Mouse (Mus musculus) MEL (cell line): Measurements from ENCODE around the gene Pccb. TPM values are rescaled to one million over a fixed set of nuclear protein-coding genes. Genes with fewer than 3 reads are reported as not detected.

Source experiments
- DNase-seq: peaks from one replicate; pipeline ENCODE4 v3.0.0; 2011; ENCODE audit warnings: low read depth, low spot score
- H3K27ac ChIP-seq: 2 replicates; pipeline ENCODE4 v1.5.1; 2012; ENCODE audit warnings: low read depth, mild to moderate bottlenecking, control low read depth, low read length, moderate library complexity; ENCODE audit not compliant: control insufficient read depth
- H3K27me3 ChIP-seq, 2 experiments: fragments of 150-350 bp in 1 of 2; sonication (generic) in 1 of 2; 2 replicates each; pipeline ENCODE4 v1.6.1; 2012; ENCODE audit warnings: low read length in 2 of 2, mild to moderate bottlenecking in 2 of 2, improper control_type of control experiment in 1 of 2, moderate library complexity in 1 of 2; ENCODE audit not compliant: insufficient read depth in 2 of 2, control insufficient read depth in 1 of 2
- H3K36me3 ChIP-seq, 2 experiments: 2 replicates each; pipeline ENCODE4 v1.6.1; 2012 to 2014; ENCODE audit warnings: low read length in 2 of 2, improper control_type of control experiment in 1 of 2, inconsistent platforms in 1 of 2, mild to moderate bottlenecking in 1 of 2; ENCODE audit not compliant: insufficient read depth in 2 of 2, control insufficient read depth in 1 of 2
- H3K4me1 ChIP-seq, 2 experiments: fragments of 150-350 bp in 1 of 2; sonication (generic) in 1 of 2; 2 replicates each; pipeline ENCODE4 v1.6.1; 2012; ENCODE audit warnings: low read length in 2 of 2, improper control_type of control experiment in 1 of 2, mild to moderate bottlenecking in 1 of 2; ENCODE audit not compliant: insufficient read depth in 2 of 2, control insufficient read depth in 1 of 2
- H3K4me3 ChIP-seq, 2 experiments: fragments of 150-350 bp in 1 of 2; sonication (generic) in 1 of 2; 2 replicates each; pipeline ENCODE4 v1.5.1; 2012; ENCODE audit warnings: low read depth in 2 of 2, low read length in 2 of 2, mild to moderate bottlenecking in 2 of 2, moderate library complexity in 2 of 2, control low read depth in 1 of 2, improper control_type of control experiment in 1 of 2; ENCODE audit not compliant: control insufficient read depth in 1 of 2, insufficient read depth in 1 of 2
- H3K79me2 ChIP-seq: 2 replicates; pipeline ENCODE4 v1.6.1; 2012; ENCODE audit warnings: mild to moderate bottlenecking, low read length, moderate library complexity; ENCODE audit not compliant: control insufficient read depth, poor library complexity, insufficient read depth
- H3K9ac ChIP-seq: 2 replicates; pipeline ENCODE4 v1.6.1; 2012; ENCODE audit warnings: low read depth, mild to moderate bottlenecking, control low read depth, low read length, moderate library complexity; ENCODE audit not compliant: control insufficient read depth, poor library complexity, severe bottlenecking
- H3K9me3 ChIP-seq: fragments of 150-350 bp; sonication (generic); replicated peaks from 2 replicates; pipeline ENCODE4 v1.6.1; 2012; ENCODE audit warnings: mild to moderate bottlenecking, low read length, improper control_type of control experiment, moderate library complexity; ENCODE audit not compliant: insufficient read depth
- EP300 ChIP-seq, 2 experiments: IDR thresholded peaks; 2 replicates each; pipeline ENCODE4 v1.6.1; 2011; ENCODE audit warnings: improper control_type of control experiment in 2 of 2, low read length in 2 of 2, low read depth in 1 of 2, mild to moderate bottlenecking in 1 of 2
- ETS1 ChIP-seq: IDR thresholded peaks from 2 replicates; pipeline ENCODE4 v1.6.1; 2012; ENCODE audit warnings: low read depth, mild to moderate bottlenecking, inconsistent platforms, low read length, improper control_type of control experiment, moderate library complexity
- GABPA ChIP-seq: IDR thresholded peaks from 2 replicates; pipeline ENCODE4 v1.6.1; 2012; ENCODE audit warnings: low read depth, mild to moderate bottlenecking, inconsistent platforms, low read length, improper control_type of control experiment, moderate library complexity
- MAZ ChIP-seq: IDR thresholded peaks from 2 replicates; pipeline ENCODE4 v1.6.1; 2012; ENCODE audit warnings: low read depth, mild to moderate bottlenecking, inconsistent platforms, low read length, improper control_type of control experiment
- MYC ChIP-seq: IDR thresholded peaks from 2 replicates; pipeline ENCODE4 v1.6.1; 2011; ENCODE audit warnings: low read depth, mild to moderate bottlenecking, low read length, improper control_type of control experiment, moderate library complexity
- POLR2AphosphoS2 ChIP-seq: IDR thresholded peaks from 2 replicates; pipeline ENCODE4 v1.6.1; 2011; ENCODE audit warnings: low read length, improper control_type of control experiment
- POLR2AphosphoS5 ChIP-seq: IDR thresholded peaks from 2 replicates; pipeline ENCODE4 v1.6.1; 2012; ENCODE audit warnings: low read depth, borderline replicate concordance, mild to moderate bottlenecking, inconsistent platforms, low read length, moderate library complexity, mixed read lengths
- RAD21 ChIP-seq: IDR thresholded peaks from 2 replicates; pipeline ENCODE4 v1.6.1; 2011; ENCODE audit warnings: mild to moderate bottlenecking, low read depth, low read length, improper control_type of control experiment
- SMC3 ChIP-seq: IDR thresholded peaks from 2 replicates; pipeline ENCODE4 v1.6.1; 2011; ENCODE audit warnings: low read depth, low read length, improper control_type of control experiment
- TBP ChIP-seq: IDR thresholded peaks from 2 replicates; pipeline ENCODE4 v1.8.0; 2011; ENCODE audit warnings: low read depth, low read length, improper control_type of control experiment
- TCF12 ChIP-seq: IDR thresholded peaks from 2 replicates; pipeline ENCODE4 v1.6.1; 2014; ENCODE audit warnings: low read depth, mild to moderate bottlenecking, inconsistent platforms, low read length, improper control_type of control experiment, moderate library complexity
- UBTF ChIP-seq: IDR thresholded peaks from 2 replicates; pipeline ENCODE4 v1.6.1; 2012; ENCODE audit warnings: low read depth, mild to moderate bottlenecking, inconsistent platforms, low read length, improper control_type of control experiment, moderate library complexity, borderline replicate concordance; ENCODE audit not compliant: insufficient read depth
- polyA plus RNA-seq, 2 experiments: library from polyadenylated mRNA; stranded (reverse) in 1 of 2; unstranded in 1 of 2; fragments of >175 nt in 1 of 2; fragments of >200 nt in 1 of 2; gene quantifications; 2 replicates each; pipeline versions ENCODE4 v1.2.1 to v1.2.4; 2012; ENCODE audit warnings: low replicate concordance in 2 of 2, low read depth in 1 of 2; ENCODE audit not compliant: insufficient read length in 2 of 2, insufficient read depth in 1 of 2, missing spikeins in 1 of 2
- total RNA-seq: library from RNA; depleted of rRNA; stranded (reverse); fragments of 300-350 nt; gene quantifications from 2 replicates; pipeline ENCODE4 v1.2.3, GENCODE M21; 2012; rRNA removed

The Pccb gene
- total and polyA plus RNA-seq, 3 experiments: 13.2 to 21.1 TPM; not detected in 1

DNA sequence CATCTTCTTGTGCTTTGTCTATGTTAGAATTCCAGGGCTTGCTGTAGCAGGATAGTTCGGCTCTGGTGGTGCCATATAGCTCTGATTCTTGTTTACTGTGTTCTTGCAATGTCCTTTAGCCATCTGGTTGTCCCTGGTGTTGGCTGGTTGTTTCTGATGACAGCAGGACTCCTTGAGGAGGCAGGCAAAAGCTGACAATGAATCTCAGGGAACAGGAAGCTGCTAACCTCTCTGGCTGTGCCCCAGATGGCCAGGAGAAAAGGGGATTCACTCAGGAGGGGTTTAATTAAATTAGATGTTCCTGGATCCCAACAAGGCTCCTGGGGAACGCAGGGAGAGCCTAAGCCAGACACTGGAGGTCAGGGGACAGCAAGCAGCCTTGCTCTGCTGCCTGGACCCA is 92.7 kb downstream of the Pccb start:
- DNase-seq: no peak
- H3K79me2 ChIP-seq: no peaks in the 10 kb centered on the region
- H3K27me3 ChIP-seq: no peaks in the 10 kb centered on the region
- no peaks in the 10 kb centered on the region for H3K9me3 ChIP-seq
- H3K4me3 ChIP-seq: no peak overlapping the region
- no peak overlapping the region for H3K9ac ChIP-seq
- peaks cover 2 to 4% of the 10 kb centered on the region in 2 experiments for H3K36me3 ChIP-seq
- no peaks in the 10 kb centered on the region for H3K4me1 ChIP-seq
- TF ChIP-seq POLR2AphosphoS5 (no peak), SMC3 (no peak), TCF12 (no peak), UBTF (no peak), MYC (no peak), GABPA (no peak), RAD21 (no peak), TBP (no peak), ETS1 (no peak), EP300 (IDR thresholded peaks at IDR 0.05; ENCODE audit: low read depth in 1 of 2, low read length in 2 of 2) (no peak), POLR2AphosphoS2 (no peak), MAZ (no peak)
- H3K27ac ChIP-seq: no peak overlapping the region

Other genes starting within 250 kb of the Pccb start
- gene Msl2, start 39.2 kb upstream of the Pccb start, total RNA-seq: 19.7 and 20.5 TPM in 2 replicates
- 10 to 100 TPM; 29.6 to 39.6 TPM for gene Msl2, start 39.2 kb upstream of the Pccb start, polyA plus RNA-seq
- gene Ppp2r3a, start 216.9 kb upstream of the Pccb start, total RNA-seq: 1.1 and 2.2 TPM in 2 replicates
- gene Ppp2r3a, start 216.9 kb upstream of the Pccb start, polyA plus RNA-seq: 1 to 10 TPM in 1 of 2 experiments, not detected in 1; 3.0 TPM